Mouse (Mus musculus): ENCODE measurements around the gene Gng8. TPM values are rescaled to one million over a fixed set of nuclear protein-coding genes. Genes with fewer than 3 reads are reported as not detected.

The Gng8 gene
- total and polyA plus RNA-seq, 2 experiments from 2014 or later = 16.4 TPM; not detected in 1

- H3K27ac ChIP-seq (ENCODE audit: low read depth, low read length) = peak within 1 kb of the TSS; percentile 95
- H3K4me3 ChIP-seq (ENCODE audit: low read depth, low read length) = peak within 1 kb of the TSS; percentile 83
- TF ChIP-seq CTCF (IDR thresholded peaks at IDR 0.05; ENCODE audit: low read depth) = no peak
- no peaks in the 10 kb centered on the region for H3K27me3 ChIP-seq (ENCODE audit: insufficient read depth, low read length)
- peak within 1 kb of the TSS; percentile 91 for H3K4me2 ChIP-seq (ENCODE audit: low read depth)
- no peaks in the 10 kb centered on the region for H3K36me3 ChIP-seq (ENCODE audit: insufficient read depth)
- 11% methylated on average over 36 of the region's 36 CpGs for WGBS
- peak within 1 kb of the TSS; percentile 97 for H3K9ac ChIP-seq
- peaks cover 50% of the 10 kb centered on the region for H3K4me1 ChIP-seq (ENCODE audit: insufficient read depth)
- ATAC-seq = peak; percentile 89
- H3K9me3 ChIP-seq (ENCODE audit: low read length) = no peaks in the 10 kb centered on the region
- peak; percentile 96 for DNase-seq
These were observed 52.6 kb downstream of the Gng8 start, which contains the start of gene Pnmal2 for GRCm38 (mm10) chr7:16944061-16944807. Pnmal2 (plus strand) TSS chr7:16944682.

- Histone ChIP-seq H3K4me3 (ENCODE audit: low read depth, low read length) (peak overlapping the region; percentile 83), H3K9ac (peak overlapping the region; percentile 97), H3K27me3 (ENCODE audit: insufficient read depth, low read length) (no peaks in the 10 kb centered on the region), H3K4me2 (ENCODE audit: low read depth) (peak overlapping the region; percentile 91), H3K4me1 (ENCODE audit: insufficient read depth) (peaks cover 51% of the 10 kb centered on the region), H3K36me3 (ENCODE audit: insufficient read depth) (no peaks in the 10 kb centered on the region), H3K9me3 (ENCODE audit: low read length) (no peaks in the 10 kb centered on the region), H3K27ac (ENCODE audit: low read depth, low read length) (peak overlapping the region; percentile 95)
- no peak for DNase-seq
- ATAC-seq = peak; percentile 12
- TF ChIP-seq CTCF (IDR thresholded peaks at IDR 0.05; ENCODE audit: low read depth) = no peak
- WGBS = 2% methylated on average over 22 of the region's 22 CpGs
These were observed 53.3 kb downstream of the Gng8 start for GRCm38 (mm10) chr7:16944808-16945315.

Other genes starting within 250 kb of the Gng8 start
- gene Ceacam15, start 216.1 kb upstream of the Gng8 start, total RNA-seq (2014; rRNA removed) = not detected in 2 replicates
- not detected in 2 replicates for gene Ceacam15, start 216.1 kb upstream of the Gng8 start, polyA plus RNA-seq (2015; fragmentation: Nextera tagmentation; extraction: Ambion mirVana)
- not detected in 2 replicates for gene Ceacam9, start 169.9 kb upstream of the Gng8 start, total RNA-seq (2014; rRNA removed)
- gene Ceacam9, start 169.9 kb upstream of the Gng8 start, polyA plus RNA-seq (2015; fragmentation: Nextera tagmentation; extraction: Ambion mirVana) = 0.13 and 0.18 TPM in 2 replicates
- gene Ap2s1, start 153.4 kb upstream of the Gng8 start, total RNA-seq (2014; rRNA removed) = 519 and 565 TPM in 2 replicates
- 566 and 578 TPM in 2 replicates for gene Ap2s1, start 153.4 kb upstream of the Gng8 start, polyA plus RNA-seq (2015; fragmentation: Nextera tagmentation; extraction: Ambion mirVana)
- 6.3 and 9.3 TPM in 2 replicates for gene Slc1a5, start 110.4 kb upstream of the Gng8 start, total RNA-seq (2014; rRNA removed)
- 7.2 and 7.5 TPM in 2 replicates for gene Slc1a5, start 110.4 kb upstream of the Gng8 start, polyA plus RNA-seq (2015; fragmentation: Nextera tagmentation; extraction: Ambion mirVana)
- 240 and 243 TPM in 2 replicates for gene Strn4, start 75.9 kb upstream of the Gng8 start, total RNA-seq (2014; rRNA removed)
- 168 and 169 TPM in 2 replicates for gene Strn4, start 75.9 kb upstream of the Gng8 start, polyA plus RNA-seq (2015; fragmentation: Nextera tagmentation; extraction: Ambion mirVana)
- gene Fkrp, start 75.1 kb upstream of the Gng8 start, total RNA-seq (2014; rRNA removed) = 40.0 and 54.6 TPM in 2 replicates
- 31.7 and 37.8 TPM in 2 replicates for gene Fkrp, start 75.1 kb upstream of the Gng8 start, polyA plus RNA-seq (2015; fragmentation: Nextera tagmentation; extraction: Ambion mirVana)
- gene Prkd2, start 48.9 kb upstream of the Gng8 start, total RNA-seq (2014; rRNA removed) = 2.9 and 3.9 TPM in 2 replicates
- 2.7 and 4.0 TPM in 2 replicates for gene Prkd2, start 48.9 kb upstream of the Gng8 start, polyA plus RNA-seq (2015; fragmentation: Nextera tagmentation; extraction: Ambion mirVana)
- gene Dact3, start 16.5 kb upstream of the Gng8 start, total RNA-seq (2014; rRNA removed) = 69.0 and 70.3 TPM in 2 replicates
- 7.8 and 8.6 TPM in 2 replicates for gene Dact3, start 16.5 kb upstream of the Gng8 start, polyA plus RNA-seq (2015; fragmentation: Nextera tagmentation; extraction: Ambion mirVana)
- 0.15 TPM in 1 of 2 replicates, not detected in the other for gene Ptgir, start 14.7 kb downstream of the Gng8 start, total RNA-seq (2014; rRNA removed)
- 0.08 and 0.09 TPM in 2 replicates for gene Ptgir, start 14.7 kb downstream of the Gng8 start, polyA plus RNA-seq (2015; fragmentation: Nextera tagmentation; extraction: Ambion mirVana)
- gene Calm3, start 32.3 kb downstream of the Gng8 start, total RNA-seq (2014; rRNA removed) = 1,323 and 1,444 TPM in 2 replicates
- gene Calm3, start 32.3 kb downstream of the Gng8 start, polyA plus RNA-seq (2015; fragmentation: Nextera tagmentation; extraction: Ambion mirVana) = 403 and 424 TPM in 2 replicates
- gene Pnmal2, start 52.9 kb downstream of the Gng8 start, total RNA-seq (2014; rRNA removed) = 98.9 and 133 TPM in 2 replicates
- 87.5 and 134 TPM in 2 replicates for gene Pnmal2, start 52.9 kb downstream of the Gng8 start, polyA plus RNA-seq (2015; fragmentation: Nextera tagmentation; extraction: Ambion mirVana)
- gene Pnmal1, start 67.9 kb downstream of the Gng8 start, total RNA-seq (2014; rRNA removed) = 53.4 and 64.8 TPM in 2 replicates
- 51.1 and 61.5 TPM in 2 replicates for gene Pnmal1, start 67.9 kb downstream of the Gng8 start, polyA plus RNA-seq (2015; fragmentation: Nextera tagmentation; extraction: Ambion mirVana)
- gene Gm42372, start 91.3 kb downstream of the Gng8 start, total RNA-seq (2014; rRNA removed) = 34.9 and 40.0 TPM in 2 replicates
- 4.0 and 5.9 TPM in 2 replicates for gene Gm42372, start 91.3 kb downstream of the Gng8 start, polyA plus RNA-seq (2015; fragmentation: Nextera tagmentation; extraction: Ambion mirVana)
- gene Ccdc8, start 100.9 kb downstream of the Gng8 start, total RNA-seq (2014; rRNA removed) = 4.0 and 5.2 TPM in 2 replicates
- 1.5 and 2.0 TPM in 2 replicates for gene Ccdc8, start 100.9 kb downstream of the Gng8 start, polyA plus RNA-seq (2015; fragmentation: Nextera tagmentation; extraction: Ambion mirVana)
- gene Ppp5c, start 136.1 kb downstream of the Gng8 start, total RNA-seq (2014; rRNA removed) = 56.6 and 65.7 TPM in 2 replicates
- gene Ppp5c, start 136.1 kb downstream of the Gng8 start, polyA plus RNA-seq (2015; fragmentation: Nextera tagmentation; extraction: Ambion mirVana) = 129 and 137 TPM in 2 replicates
- gene Hif3a, start 170.6 kb downstream of the Gng8 start, total RNA-seq (2014; rRNA removed) = 7.2 and 12.2 TPM in 2 replicates
- gene Hif3a, start 170.6 kb downstream of the Gng8 start, polyA plus RNA-seq (2015; fragmentation: Nextera tagmentation; extraction: Ambion mirVana) = 1.1 and 2.0 TPM in 2 replicates
- 2.3 and 5.1 TPM in 2 replicates for gene Psg16, start 182.3 kb downstream of the Gng8 start, total RNA-seq (2014; rRNA removed)
- gene Psg16, start 182.3 kb downstream of the Gng8 start, polyA plus RNA-seq (2015; fragmentation: Nextera tagmentation; extraction: Ambion mirVana) = 3.3 and 5.7 TPM in 2 replicates

Data from forebrain, postnatal 0 days (tissue).